Mouse (Mus musculus) embryonic facial prominence, embryonic 10.5 days (tissue): ENCODE results near the gene Gm20518. TPM values are rescaled to one million over a fixed set of nuclear protein-coding genes. Genes with fewer than 3 reads are reported as not detected.

ENCODE experiments used
- DNase-seq: peaks from one replicate; pipeline ENCODE4 v3.0.0-alpha.2; 2017; ENCODE audit warnings: low spot score
- H3K27ac ChIP-seq: fragments of 300-500 bp; sonication (generic); replicated peaks from 2 replicates; pipeline ENCODE4 v1.5.1; 2016; ENCODE audit warnings: mild to moderate bottlenecking
- H3K27me3 ChIP-seq: fragments of 300-500 bp; sonication (generic); replicated peaks from 2 replicates; pipeline ENCODE4 v1.6.1; 2016; ENCODE audit warnings: low read depth, mild to moderate bottlenecking; ENCODE audit not compliant: poor library complexity, severe bottlenecking
- H3K36me3 ChIP-seq: fragments of 300-500 bp; sonication (generic); replicated peaks from 2 replicates; pipeline ENCODE4 v1.6.1; 2016; ENCODE audit warnings: mild to moderate bottlenecking, moderate library complexity
- H3K4me1 ChIP-seq: fragments of 300-500 bp; sonication (generic); 2 replicates; pipeline ENCODE4 v1.6.1; 2016
- H3K4me3 ChIP-seq: fragments of 300-500 bp; sonication (generic); 2 replicates; pipeline ENCODE4 v1.5.1; 2016; ENCODE audit warnings: mild to moderate bottlenecking, moderate library complexity
- H3K9me3 ChIP-seq: fragments of 300-500 bp; sonication (generic); 2 replicates; pipeline ENCODE4 v1.6.1; 2016; ENCODE audit warnings: mild to moderate bottlenecking
- WGBS: fragments of 180-500 bp; shearing (Covaris S2); methylation state at CpG from one replicate; pipeline ENCODE4 v1.1.7; 2016; 5-methylcytosine and 5-hydroxymethylcytosine counted together
- polyA plus RNA-seq: library from polyadenylated mRNA; unstranded; fragments of >200 nt; fragmentation: Nextera tagmentation; extraction: Ambion mirVana; gene quantifications from 2 replicates; pipeline ENCODE4 v1.2.1, GENCODE M21; 2016

Gene Gm20518
- polyA plus RNA-seq, 1 experiment from 2014 or later = 0.42 TPM

GRCm38 (mm10) chr16:17809125-17809524, 82.3 kb downstream of the Gm20518 start:
- Histone ChIP-seq H3K4me3 (peak overlapping the region; percentile 31; the same call in 1 of the 2 replicates), H3K36me3 (peaks cover 23% of the 10 kb centered on the region), H3K27ac (peak overlapping the region; percentile 90), H3K27me3 (peaks cover 87% of the 10 kb centered on the region), H3K9me3 (no peaks in the 10 kb centered on the region), H3K4me1 (peaks cover 70% of the 10 kb centered on the region)
- DNase-seq = no peak
- 77% methylated on average over 4 of the region's 4 CpGs for WGBS

- no peaks in the 10 kb centered on the region for H3K9me3 ChIP-seq
- H3K4me1 ChIP-seq = peaks cover 85% of the 10 kb centered on the region
- peaks cover 33% of the 10 kb centered on the region for H3K36me3 ChIP-seq
- 2% methylated on average over 73 of the region's 73 CpGs for WGBS
- H3K27ac ChIP-seq = peak overlapping the region; percentile 89
- peaks cover 87% of the 10 kb centered on the region for H3K27me3 ChIP-seq
- H3K4me3 ChIP-seq = peak overlapping the region; percentile 67
- DNase-seq = peak; percentile 93
Observed at GRCm38 (mm10) chr16:17807192-17808009, 84.1 kb downstream of the Gm20518 start.

- H3K4me1 ChIP-seq = peaks cover 90% of the 10 kb centered on the region
- WGBS = 3% methylated on average over 50 of the region's 50 CpGs
- H3K27me3 ChIP-seq = peaks cover 93% of the 10 kb centered on the region
- peak overlapping the region; percentile 89 for H3K27ac ChIP-seq
- peak overlapping the region; percentile 67 for H3K4me3 ChIP-seq
- peak; percentile 30 for DNase-seq
- peaks cover 33% of the 10 kb centered on the region for H3K36me3 ChIP-seq
- H3K9me3 ChIP-seq = no peaks in the 10 kb centered on the region
Observed at GRCm38 (mm10) chr16:17806581-17807191, 84.8 kb downstream of the Gm20518 start.

GRCm38 (mm10) chr16:17804982-17805381, 86.5 kb downstream of the Gm20518 start:
- 14% methylated on average over 7 of the region's 7 CpGs for WGBS
- H3K4me3 ChIP-seq = peak overlapping the region; percentile 56

GRCm38 (mm10) chr16:17804449-17804912, 87.0 kb downstream of the Gm20518 start:
- H3K4me3 ChIP-seq = peak overlapping the region; percentile 56
- DNase-seq = peak; percentile 87
- H3K9me3 ChIP-seq = no peaks in the 10 kb centered on the region
- 3% methylated on average over 33 of the region's 33 CpGs for WGBS
- peaks cover 33% of the 10 kb centered on the region for H3K36me3 ChIP-seq
- H3K4me1 ChIP-seq = peaks cover 89% of the 10 kb centered on the region
- H3K27me3 ChIP-seq = peaks cover 96% of the 10 kb centered on the region
- peak overlapping the region; percentile 66 for H3K27ac ChIP-seq

More at GRCm38 (mm10) chr16:17804982-17805381, 86.5 kb downstream of the Gm20518 start:
- Histone ChIP-seq H3K4me1 (peaks cover 88% of the 10 kb centered on the region), H3K9me3 (no peaks in the 10 kb centered on the region), H3K36me3 (peaks cover 33% of the 10 kb centered on the region), H3K27me3 (peaks cover 96% of the 10 kb centered on the region), H3K27ac (peak overlapping the region; percentile 66; the same call in 1 of the 2 replicates)
- DNase-seq = no peak

- DNase-seq = no peak
- Histone ChIP-seq H3K27ac (peak overlapping the region; percentile 66; the same call in 1 of the 2 replicates), H3K9me3 (no peaks in the 10 kb centered on the region), H3K36me3 (peaks cover 33% of the 10 kb centered on the region), H3K4me3 (peak overlapping the region; percentile 56), H3K4me1 (peaks cover 90% of the 10 kb centered on the region), H3K27me3 (peaks cover 96% of the 10 kb centered on the region)
- 10% methylated on average over 33 of the region's 33 CpGs for WGBS
Observed at GRCm38 (mm10) chr16:17803675-17804448, 87.6 kb downstream of the Gm20518 start.

- no peaks in the 10 kb centered on the region for H3K9me3 ChIP-seq
- H3K27ac ChIP-seq = peak overlapping the region; percentile 44; the same call in 1 of the 2 replicates
- DNase-seq = peak; percentile 60
- H3K4me1 ChIP-seq = peaks cover 91% of the 10 kb centered on the region
- peaks cover 31% of the 10 kb centered on the region for H3K36me3 ChIP-seq
- 2% methylated on average over 83 of the region's 83 CpGs for WGBS
- peaks cover 98% of the 10 kb centered on the region for H3K27me3 ChIP-seq
- H3K4me3 ChIP-seq = peak overlapping the region; percentile 56
Observed at GRCm38 (mm10) chr16:17802839-17803674, 88.4 kb downstream of the Gm20518 start.

- Histone ChIP-seq H3K27me3 (peaks cover 99% of the 10 kb centered on the region), H3K4me1 (peaks cover 91% of the 10 kb centered on the region), H3K4me3 (peak overlapping the region; percentile 56), H3K36me3 (peaks cover 27% of the 10 kb centered on the region; the same call in 1 of the 2 replicates), H3K9me3 (no peaks in the 10 kb centered on the region), H3K27ac (peak overlapping the region; percentile 44; the same call in 1 of the 2 replicates)
- DNase-seq = no peak
- 7% methylated on average over 18 of the region's 18 CpGs for WGBS
Observed at GRCm38 (mm10) chr16:17802456-17802838, 89.0 kb downstream of the Gm20518 start.

GRCm38 (mm10) chr16:17801777-17802455, 89.6 kb downstream of the Gm20518 start:
- Histone ChIP-seq H3K27me3 (peaks cover 100% of the 10 kb centered on the region), H3K9me3 (no peaks in the 10 kb centered on the region), H3K36me3 (peaks cover 24% of the 10 kb centered on the region; the same call in 1 of the 2 replicates), H3K27ac (no peak overlapping the region), H3K4me3 (peak overlapping the region; percentile 56; the same call in 1 of the 2 replicates), H3K4me1 (peaks cover 91% of the 10 kb centered on the region)
- WGBS = 7% methylated on average over 7 of the region's 7 CpGs
- peak; percentile 23 for DNase-seq

GRCm38 (mm10) chr16:17799584-17799983, 91.9 kb downstream of the Gm20518 start:
- H3K27ac ChIP-seq = no peak overlapping the region
- H3K9me3 ChIP-seq = no peaks in the 10 kb centered on the region
- no peak for DNase-seq
- H3K27me3 ChIP-seq = peaks cover 99% of the 10 kb centered on the region
- H3K4me3 ChIP-seq = peak overlapping the region; percentile 77; the same call in 1 of the 2 replicates
- peaks cover 81% of the 10 kb centered on the region for H3K4me1 ChIP-seq
- H3K36me3 ChIP-seq = 0 out of 2 replicates have a peak, but pooled peaks cover 10% of the 10 kb centered on the region
